Mouse (Mus musculus) mouse embryonic stem cell (cell line): ENCODE data around the gene Diaph2.

ENCODE experiments used
- in situ Hi-C, 2 experiments: fragments of 300-500 bp; cut with MboI; formaldehyde crosslinking; loops; 1 replicate in 1 of 2; 3 replicates in 1 of 2; pipeline ENCODE4 v1.14.3; 2019 to 2020; ENCODE audit warnings: low sequenced_read_pairs in 2 of 2, low pct_unique_long_range_greater_than_20kb in 1 of 2, mixed read lengths in 1 of 2; ENCODE audit not compliant: unreplicated experiment in 1 of 2

Diaph2 gene

GRCm38 (mm10) chrX:129749571-129750061, at the start of gene Diaph2:
Diaph2 (plus strand) TSS chrX:129749742.
- in situ Hi-C loops, result no loop called here

GRCm38 (mm10) chrX:129701634-129702312, 47.8 kb upstream of the Diaph2 start:
- in situ Hi-C loops, result no loop called here

GRCm38 (mm10) chrX:129709656-129710055, 39.9 kb upstream of the Diaph2 start:
- in situ Hi-C loops, result no loop called here

GRCm38 (mm10) chrX:129728717-129729220, 20.8 kb upstream of the Diaph2 start:
- in situ Hi-C loops, result no loop called here

- in situ Hi-C loops, result no loop called here
These were observed 13.0 kb upstream of the Diaph2 start for GRCm38 (mm10) chrX:129736562-129736961.

- in situ Hi-C loops, result no loop called here
These were observed 10.3 kb upstream of the Diaph2 start for GRCm38 (mm10) chrX:129739226-129739625.

GRCm38 (mm10) chrX:129742981-129743380, 6.6 kb upstream of the Diaph2 start:
- in situ Hi-C loops, result no loop called here

- in situ Hi-C loops, result no loop called here
These were observed 3.6 kb upstream of the Diaph2 start for GRCm38 (mm10) chrX:129745976-129746375.

GRCm38 (mm10) chrX:129749102-129749501, 440 bp upstream of the Diaph2 start:
- in situ Hi-C loops, result no loop called here

GRCm38 (mm10) chrX:129750094-129750569, 590 bp downstream of the Diaph2 start:
- in situ Hi-C loops, result no loop called here

GRCm38 (mm10) chrX:129750606-129751005, 1.1 kb downstream of the Diaph2 start:
- in situ Hi-C loops, result no loop called here

GRCm38 (mm10) chrX:129756606-129757005, 7.1 kb downstream of the Diaph2 start:
- in situ Hi-C loops, result no loop called here

GRCm38 (mm10) chrX:129762649-129763048, 13.1 kb downstream of the Diaph2 start:
- in situ Hi-C loops, result no loop called here

- in situ Hi-C loops, result no loop called here
These were observed 15.8 kb downstream of the Diaph2 start for GRCm38 (mm10) chrX:129765378-129765777.

GRCm38 (mm10) chrX:129766811-129767210, 17.3 kb downstream of the Diaph2 start:
- in situ Hi-C loops, result no loop called here

GRCm38 (mm10) chrX:129770625-129771024, 21.1 kb downstream of the Diaph2 start:
- in situ Hi-C loops, result no loop called here

- in situ Hi-C loops, result no loop called here
These were observed 24.2 kb downstream of the Diaph2 start for GRCm38 (mm10) chrX:129773556-129774255.

GRCm38 (mm10) chrX:129774478-129774877, 24.9 kb downstream of the Diaph2 start:
- in situ Hi-C loops, result no loop called here

GRCm38 (mm10) chrX:129776761-129777160, 27.2 kb downstream of the Diaph2 start:
- in situ Hi-C loops, result no loop called here
